In the genomic region with DNA sequence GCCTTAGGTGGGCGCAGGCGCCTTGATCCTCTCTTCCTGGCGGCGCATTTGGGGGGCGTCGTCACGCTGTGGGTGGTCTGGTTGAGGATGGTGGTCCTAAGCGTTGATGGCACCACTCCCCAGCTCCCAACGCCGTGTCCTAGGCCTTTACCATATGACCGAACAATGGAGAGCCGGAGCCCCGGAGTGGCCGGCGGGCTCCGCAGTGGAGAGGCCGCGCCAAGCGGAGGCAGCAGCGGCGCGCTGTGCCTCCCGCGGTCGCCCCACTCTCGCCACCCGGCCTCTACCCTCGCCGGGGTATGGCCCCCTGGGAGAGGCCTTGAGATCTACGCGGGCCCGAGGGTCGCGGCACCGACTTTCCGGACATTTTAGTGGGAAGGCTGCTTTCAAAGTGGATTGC, we compare ENCODE assay signal across 8 mouse cellular contexts. TPM values are rescaled to one million over a fixed set of nuclear protein-coding genes. Genes with fewer than 3 reads are reported as not detected.
DNase-seq lines count a peak whose midpoint lies in the region; ATAC-seq and TF ChIP-seq lines count a peak whose summit lies in the region.

No protein-coding gene starts in this region.

- under 1% methylated on average over 31 of the region's 36 CpGs for WGBS in limb, embryonic 14.5 days
- under 1% methylated on average over 34 of the region's 36 CpGs for WGBS in neural tube, embryonic 14.5 days

- TF ChIP-seq POLR2A in limb, embryonic 14.5 days (IDR thresholded peaks at IDR 0.05; ENCODE audit: borderline replicate concordance, extremely low read depth, insufficient read depth, insufficient read length) = no peak

- peak overlapping the region; percentile 60 for H3K4me2 ChIP-seq in limb, embryonic 14.5 days (replicated peaks; ENCODE audit: low read depth, low read length, severe bottlenecking)
- H3K4me2 ChIP-seq in neural tube, embryonic 14.5 days (ENCODE audit: low read depth, low read length) = peak overlapping the region; percentile 93

- no peaks in the 10 kb centered on the region for H3K4me1 ChIP-seq in limb, embryonic 14.5 days (ENCODE audit: control insufficient read depth, insufficient read depth, low read length)
- H3K4me1 ChIP-seq in neural tube, embryonic 14.5 days (ENCODE audit: control insufficient read depth, insufficient read depth, low read length) = peaks cover 22% of the 10 kb centered on the region

- H3K9me3 ChIP-seq in limb, embryonic 14.5 days (ENCODE audit: control insufficient read depth, low read length) = no peaks in the 10 kb centered on the region
- no peaks in the 10 kb centered on the region for H3K9me3 ChIP-seq in neural tube, embryonic 14.5 days (ENCODE audit: control insufficient read depth, low read length)

- peak overlapping the region; percentile 85 for H3K9ac ChIP-seq in limb, embryonic 14.5 days (ENCODE audit: low read depth, low read length, severe bottlenecking)
- H3K9ac ChIP-seq in neural tube, embryonic 14.5 days (replicated peaks; ENCODE audit: low read depth, low read length) = peak overlapping the region; percentile 90

- peak overlapping the region; percentile 81 for H3K4me3 ChIP-seq in limb, embryonic 14.5 days (replicated peaks; ENCODE audit: low read length)
- H3K4me3 ChIP-seq in neural tube, embryonic 14.5 days (ENCODE audit: low read depth, low read length) = peak overlapping the region; percentile 95

- ATAC-seq in granulocyte monocyte progenitor cell, adult 5-6 weeks (replicated peaks; ENCODE audit: poor library complexity, severe bottlenecking) = peak; percentile 15
- ATAC-seq in limb, embryonic 14.5 days (ENCODE audit: low FRiP score, low read depth) = peak; percentile 7
- peak; percentile 54 for ATAC-seq in neural tube, embryonic 14.5 days (ENCODE audit: low read depth)

- H3K27ac ChIP-seq in limb, embryonic 14.5 days (replicated peaks; ENCODE audit: low read depth, low read length) = peak overlapping the region; percentile 90
- peak overlapping the region; percentile 98 for H3K27ac ChIP-seq in neural tube, embryonic 14.5 days (ENCODE audit: low read depth, low read length)

- peaks cover 27% of the 10 kb centered on the region for H3K36me3 ChIP-seq in limb, embryonic 14.5 days (ENCODE audit: control insufficient read depth, insufficient read depth, low read length)
- peaks cover 14% of the 10 kb centered on the region; the same call in 1 of the 2 replicates for H3K36me3 ChIP-seq in neural tube, embryonic 14.5 days (ENCODE audit: control insufficient read depth, insufficient read depth, low read length)

- DNase-seq in adrenal gland, postnatal 14 days = peak; percentile 59
- DNase-seq in adrenal gland, adult 2 months = no peak
- DNase-seq in spleen, adult 12 weeks (ENCODE audit: low spot score) = peak; percentile 44
- no peak for DNase-seq in spleen, adult 18-20 months
- DNase-seq in limb, embryonic 14.5 days (ENCODE audit: low spot score) = no peak
- no peak for DNase-seq in urinary bladder, adult 2 months (ENCODE audit: low spot score)

- no peaks in the 10 kb centered on the region for H3K27me3 ChIP-seq in limb, embryonic 14.5 days (ENCODE audit: control insufficient read depth, insufficient read depth, low read length)
- no peaks in the 10 kb centered on the region for H3K27me3 ChIP-seq in neural tube, embryonic 14.5 days (ENCODE audit: control insufficient read depth, insufficient read depth, low read length)

RNA-seq across cellular contexts. Expression of a gene that starts 0.4 kb away (rescaled TPM):
- 0.26 and 0.53 TPM in 2 replicates for total RNA-seq in adrenal gland, postnatal 14 days (2021)
- under 1 TPM; 0.29 to 0.52 TPM for total RNA-seq in adrenal gland, adult 2 months (2021)
- polyA plus RNA-seq in adrenal gland, adult 2 months (2012; rRNA removed) = 0.19 and 0.24 TPM in 2 replicates
- total RNA-seq in granulocyte monocyte progenitor cell, adult 5-6 weeks (2014; fragmentation: Nextera tagmentation) = 0.11 TPM in 1 of 2 replicates, not detected in the other
- not detected in 2 replicates for total RNA-seq in granulocyte monocyte progenitor cell, adult 5-6 weeks (2017)
- 0.24 and 0.58 TPM in 2 replicates for polyA plus RNA-seq in limb, embryonic 14.5 days (2012; rRNA removed)
- polyA plus RNA-seq in limb, embryonic 14.5 days (2014; fragmentation: Nextera tagmentation; extraction: Ambion mirVana) = 0.54 and 0.62 TPM in 2 replicates
- 1.3 TPM in 2 replicates for polyA plus RNA-seq in neural tube, embryonic 14.5 days (2014; fragmentation: Nextera tagmentation; extraction: Ambion mirVana)
- 0.77 and 1.1 TPM in 2 replicates for polyA plus RNA-seq in urinary bladder, adult 2 months (2012; rRNA removed)

RNA-seq across cellular contexts. Expression of a gene that starts 0.6 kb away (rescaled TPM):
- 950 and 1,478 TPM in 2 replicates for total RNA-seq in adrenal gland, postnatal 14 days (2021)
- total RNA-seq in adrenal gland, adult 2 months (2021) = 1,000 to 10,000 TPM; 1,004 to 1,607 TPM
- 279 and 350 TPM in 2 replicates for polyA plus RNA-seq in adrenal gland, adult 2 months (2012; rRNA removed)
- 60.4 and 67.3 TPM in 2 replicates for total RNA-seq in granulocyte monocyte progenitor cell, adult 5-6 weeks (2014; fragmentation: Nextera tagmentation)
- 50.7 and 59.0 TPM in 2 replicates for total RNA-seq in granulocyte monocyte progenitor cell, adult 5-6 weeks (2017)
- polyA plus RNA-seq in limb, embryonic 14.5 days (2012; rRNA removed) = 88.6 and 93.4 TPM in 2 replicates
- 92.9 and 94.2 TPM in 2 replicates for polyA plus RNA-seq in limb, embryonic 14.5 days (2014; fragmentation: Nextera tagmentation; extraction: Ambion mirVana)
- 191 and 226 TPM in 2 replicates for polyA plus RNA-seq in neural tube, embryonic 14.5 days (2014; fragmentation: Nextera tagmentation; extraction: Ambion mirVana)
- polyA plus RNA-seq in urinary bladder, adult 2 months (2012; rRNA removed) = 244 and 313 TPM in 2 replicates

RNA-seq across cellular contexts. Expression of a gene that starts 8.8 kb away (rescaled TPM):
- not detected in 2 replicates for total RNA-seq in adrenal gland, postnatal 14 days (2021)
- not detected for total RNA-seq in adrenal gland, adult 2 months (2021)
- not detected in 2 replicates for polyA plus RNA-seq in adrenal gland, adult 2 months (2012; rRNA removed)
- total RNA-seq in granulocyte monocyte progenitor cell, adult 5-6 weeks (2014; fragmentation: Nextera tagmentation) = not detected in 2 replicates
- not detected in 2 replicates for total RNA-seq in granulocyte monocyte progenitor cell, adult 5-6 weeks (2017)
- polyA plus RNA-seq in limb, embryonic 14.5 days (2012; rRNA removed) = not detected in 2 replicates
- polyA plus RNA-seq in limb, embryonic 14.5 days (2014; fragmentation: Nextera tagmentation; extraction: Ambion mirVana) = not detected in 2 replicates
- polyA plus RNA-seq in neural tube, embryonic 14.5 days (2014; fragmentation: Nextera tagmentation; extraction: Ambion mirVana) = not detected in 2 replicates
- not detected in 2 replicates for polyA plus RNA-seq in urinary bladder, adult 2 months (2012; rRNA removed)

RNA-seq across cellular contexts. Expression of a gene that starts 26.2 kb away (rescaled TPM):
- total RNA-seq in adrenal gland, postnatal 14 days (2021) = not detected in 2 replicates
- not detected for total RNA-seq in adrenal gland, adult 2 months (2021)
- polyA plus RNA-seq in adrenal gland, adult 2 months (2012; rRNA removed) = not detected in 2 replicates
- not detected in 2 replicates for total RNA-seq in granulocyte monocyte progenitor cell, adult 5-6 weeks (2014; fragmentation: Nextera tagmentation)
- not detected in 2 replicates for total RNA-seq in granulocyte monocyte progenitor cell, adult 5-6 weeks (2017)
- not detected in 2 replicates for polyA plus RNA-seq in limb, embryonic 14.5 days (2012; rRNA removed)
- 0.22 and 0.23 TPM in 2 replicates for polyA plus RNA-seq in limb, embryonic 14.5 days (2014; fragmentation: Nextera tagmentation; extraction: Ambion mirVana)
- 0.21 and 0.35 TPM in 2 replicates for polyA plus RNA-seq in neural tube, embryonic 14.5 days (2014; fragmentation: Nextera tagmentation; extraction: Ambion mirVana)
- 0.03 TPM in 1 of 2 replicates, not detected in the other for polyA plus RNA-seq in urinary bladder, adult 2 months (2012; rRNA removed)

RNA-seq across cellular contexts. Expression of a gene that starts 56.4 kb away (rescaled TPM):
- total RNA-seq in adrenal gland, postnatal 14 days (2021) = 0.30 TPM in 1 of 2 replicates, not detected in the other
- under 1 TPM in 1 of 2 experiments, not detected in 1; 0.28 TPM for total RNA-seq in adrenal gland, adult 2 months (2021)
- 0.03 TPM in 1 of 2 replicates, not detected in the other for polyA plus RNA-seq in adrenal gland, adult 2 months (2012; rRNA removed)
- total RNA-seq in granulocyte monocyte progenitor cell, adult 5-6 weeks (2014; fragmentation: Nextera tagmentation) = not detected in 2 replicates
- total RNA-seq in granulocyte monocyte progenitor cell, adult 5-6 weeks (2017) = not detected in 2 replicates
- 0.13 and 0.15 TPM in 2 replicates for polyA plus RNA-seq in limb, embryonic 14.5 days (2012; rRNA removed)
- not detected in 2 replicates for polyA plus RNA-seq in limb, embryonic 14.5 days (2014; fragmentation: Nextera tagmentation; extraction: Ambion mirVana)
- polyA plus RNA-seq in neural tube, embryonic 14.5 days (2014; fragmentation: Nextera tagmentation; extraction: Ambion mirVana) = 0.19 and 0.55 TPM in 2 replicates
- 0.72 and 0.80 TPM in 2 replicates for polyA plus RNA-seq in urinary bladder, adult 2 months (2012; rRNA removed)

Comparison
In these comparisons a context has a peak if more than half of its experiments do, and no peak if none do; other contexts are left out.
1. DNase-seq: peak in adrenal gland, postnatal 14 days (single experiment) and spleen, adult 12 weeks (single experiment); none in adrenal gland, adult 2 months (single experiment), spleen, adult 18-20 months (0 of 2), limb, embryonic 14.5 days (single experiment) and urinary bladder, adult 2 months (single experiment).
2. Peak in every context shown above with its lines, with median percentiles within 50 percentile points of each other: ATAC-seq.